Mouse (Mus musculus) right cerebral cortex, adult 2 months (tissue): ENCODE data around the gene Hebp2.
"Not testable (repeated sequence)": the region's sequence is repeated elsewhere in the genome, so short reads cannot be mapped to it uniquely, and the experiment has no call there.

Experiments
- DNase-seq, 2 experiments: peaks; one replicate each; pipeline ENCODE4 v3.0.0; 2021 to 2022; ENCODE audit warnings: low spot score in 2 of 2

The Hebp2 gene

DNA sequence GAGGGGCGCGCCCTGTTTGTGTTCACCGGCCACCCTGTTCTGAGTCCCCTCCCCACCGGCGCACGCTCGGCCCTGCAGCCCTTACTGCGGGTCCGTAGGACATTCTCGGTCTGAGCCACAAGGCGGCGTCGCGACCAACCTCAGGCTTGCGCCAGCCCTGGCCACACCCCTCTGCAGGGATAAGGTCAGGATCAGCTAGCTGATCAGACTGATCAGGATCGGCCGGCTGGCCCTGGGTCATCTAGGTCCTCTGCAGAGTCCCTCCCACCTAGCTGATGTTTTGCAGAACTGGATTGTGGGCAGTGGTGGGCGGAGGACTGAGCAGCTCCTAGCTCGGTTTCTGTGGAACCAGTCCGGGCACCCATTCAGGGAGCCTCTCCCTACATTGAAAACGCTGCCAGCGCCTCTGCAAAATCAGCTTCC is at the start of gene Hebp2:
Gene Hebp2, minus strand, starts transcription at position 264 of the 423 bp plus-strand sequence.
- peak; percentile 60 to 70 for DNase-seq

DNA sequence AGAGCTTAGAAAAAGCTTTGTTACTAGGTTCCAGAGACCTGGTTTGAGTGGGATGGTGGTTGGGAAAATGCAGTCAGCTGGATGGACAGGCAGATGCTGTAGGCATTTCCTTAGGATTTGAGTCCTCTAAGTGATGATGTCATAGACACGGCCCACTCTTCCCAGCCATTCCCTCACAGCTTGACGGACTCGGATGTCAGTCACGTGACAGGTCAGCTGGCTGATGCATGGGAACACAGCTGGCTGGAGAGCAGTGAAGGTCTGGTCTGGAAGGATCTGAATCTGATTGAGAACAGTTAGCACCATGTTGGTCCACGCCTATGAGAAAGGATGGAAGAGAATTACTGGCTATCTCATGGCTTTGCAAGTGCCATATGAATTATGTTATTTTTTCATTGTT is 43.6 kb upstream of the Hebp2 start:
- no peak for DNase-seq

DNA sequence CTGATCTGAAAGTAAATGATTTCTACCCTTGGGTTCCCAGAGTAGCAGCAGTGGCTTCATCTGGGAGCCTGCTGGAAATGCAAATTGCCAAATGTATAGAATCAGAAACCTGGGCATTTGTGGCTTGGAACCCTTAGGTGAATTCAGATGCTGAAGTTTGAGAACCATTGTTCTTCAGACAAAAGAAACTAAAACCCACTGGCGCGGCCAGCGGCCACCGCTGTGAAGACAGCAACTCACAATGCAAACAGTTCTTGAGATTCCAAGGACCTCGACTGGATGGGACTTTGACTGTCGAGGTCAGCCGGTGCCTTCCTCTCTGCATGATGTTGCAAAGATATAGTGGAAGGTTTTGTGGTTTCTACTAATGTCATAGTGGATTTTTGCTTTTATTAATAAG is 38.3 kb upstream of the Hebp2 start:
- DNase-seq = no peak

DNA sequence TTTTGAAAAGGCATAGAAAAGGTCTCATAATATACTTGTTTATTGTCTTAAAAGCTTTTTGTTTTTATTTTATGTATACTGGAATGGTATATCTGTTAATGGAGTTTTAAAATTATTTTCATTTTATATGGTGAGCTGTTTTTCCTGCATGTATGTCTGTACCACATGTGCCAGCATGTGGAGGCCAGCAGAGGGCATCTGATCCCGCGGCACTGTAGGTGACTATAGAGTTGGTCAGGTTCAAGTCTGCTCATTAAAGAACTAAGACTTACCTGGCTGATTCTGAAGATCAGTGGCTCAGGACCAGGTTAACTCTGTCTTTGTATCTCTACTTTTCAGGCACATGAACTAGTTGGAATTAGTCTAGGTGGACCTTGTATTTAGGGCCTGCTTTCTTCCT is 26.7 kb upstream of the Hebp2 start:
- DNase-seq = no peak

DNA sequence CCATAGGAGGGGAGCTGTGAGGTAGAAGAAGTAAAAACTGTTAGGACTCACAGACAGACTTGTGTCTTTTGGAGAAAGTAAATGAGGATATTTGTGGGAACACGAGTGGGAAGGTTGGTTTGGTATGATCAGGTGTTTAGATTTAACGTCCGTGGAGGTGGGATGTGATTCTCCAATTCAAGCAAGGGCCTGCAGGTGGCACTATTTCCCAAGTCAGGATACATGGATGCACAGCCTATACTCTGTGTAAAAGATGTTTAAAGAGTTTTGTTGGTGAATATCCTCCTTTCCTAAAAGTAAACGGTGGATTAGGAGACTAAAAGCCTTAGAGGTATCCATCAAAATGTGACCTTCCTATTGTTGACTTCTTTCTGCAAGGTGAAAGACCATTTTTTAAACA is 17.1 kb upstream of the Hebp2 start:
- peak; percentile 83 to 85 for DNase-seq

DNA sequence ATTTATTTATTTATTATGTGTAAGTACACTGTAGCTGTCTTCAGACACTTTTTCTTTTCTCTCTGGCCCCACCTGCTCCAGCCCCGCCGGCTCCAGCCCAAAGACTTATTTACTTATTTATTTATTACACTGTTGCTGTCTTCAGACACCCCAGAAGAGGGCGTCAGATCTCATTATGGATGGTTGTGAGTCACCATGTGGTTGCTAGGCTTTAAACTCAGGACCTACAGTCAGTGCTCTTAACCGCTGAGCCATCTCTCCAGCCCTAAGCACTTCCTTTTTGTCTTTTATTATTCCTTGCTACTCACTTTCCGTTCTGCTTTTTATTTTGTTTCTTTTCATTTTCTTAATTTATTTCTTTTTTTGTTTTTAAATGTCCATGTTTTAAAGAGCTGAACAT is 15.6 kb upstream of the Hebp2 start:
- DNase-seq = no peak

DNA sequence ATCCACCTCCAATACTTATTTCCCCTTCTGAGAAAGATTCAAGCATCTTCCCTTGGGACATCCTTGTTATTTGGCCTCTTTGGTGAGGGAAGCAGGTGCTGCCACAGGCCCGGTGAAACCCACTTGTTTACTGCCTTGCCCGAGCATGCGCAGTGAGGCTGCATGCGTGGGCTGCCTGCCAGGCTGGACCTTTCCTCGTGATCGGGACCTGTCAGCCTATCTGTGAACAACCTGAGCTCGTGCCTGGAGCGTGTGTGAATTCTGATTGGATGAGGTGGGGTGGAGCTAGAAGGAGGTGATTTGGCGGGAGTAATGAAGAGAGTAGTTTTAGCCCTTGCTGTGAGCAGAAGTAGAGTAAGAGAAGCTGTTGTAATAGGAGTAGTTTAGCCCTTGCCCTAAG is 13.2 kb upstream of the Hebp2 start:
- DNase-seq = not testable (repeated sequence)

DNA sequence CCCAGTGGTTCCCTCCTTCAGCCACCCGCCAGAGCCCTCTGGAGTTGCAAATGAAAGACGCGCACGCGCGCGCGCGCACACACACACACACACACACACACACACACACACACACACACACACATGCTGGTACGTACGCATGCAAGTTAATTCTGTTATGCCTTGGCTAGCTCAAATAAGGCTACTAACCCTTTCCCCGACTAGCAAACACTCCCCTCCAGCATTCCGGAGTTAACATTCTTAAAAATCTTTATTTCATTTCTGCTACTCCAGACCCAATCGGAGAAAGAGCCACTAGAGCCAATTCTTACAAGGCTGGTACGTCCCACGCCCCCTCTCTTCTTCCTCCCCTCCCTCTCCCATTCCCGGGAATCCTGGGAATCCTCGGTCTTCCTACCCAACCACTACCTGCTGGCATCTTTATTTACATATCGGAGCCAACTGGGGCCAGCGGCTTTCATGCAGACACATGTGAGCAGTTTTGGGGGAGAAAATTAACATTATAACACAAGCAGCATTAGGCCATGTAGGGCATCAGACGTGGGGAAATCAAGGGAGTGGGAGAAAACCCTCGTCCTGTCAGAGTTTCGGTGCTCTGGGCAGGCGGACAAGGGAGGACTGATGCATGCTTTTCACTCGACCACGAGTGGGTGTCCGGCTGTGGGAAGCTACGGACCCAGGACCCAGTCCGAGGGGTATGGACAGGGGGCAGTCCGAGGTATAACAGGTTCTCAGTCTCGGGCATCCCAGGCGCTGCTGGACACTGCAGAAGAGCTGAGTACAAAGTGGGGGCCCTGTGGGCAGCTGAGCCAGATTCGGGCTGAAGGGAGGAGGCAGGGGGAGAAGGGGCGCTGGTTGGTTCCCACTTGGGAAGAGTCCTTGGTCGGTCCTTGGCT is 3.7 kb upstream of the Hebp2 start:
- DNase-seq = peak in 1 of 2 experiments; percentile 37

DNA sequence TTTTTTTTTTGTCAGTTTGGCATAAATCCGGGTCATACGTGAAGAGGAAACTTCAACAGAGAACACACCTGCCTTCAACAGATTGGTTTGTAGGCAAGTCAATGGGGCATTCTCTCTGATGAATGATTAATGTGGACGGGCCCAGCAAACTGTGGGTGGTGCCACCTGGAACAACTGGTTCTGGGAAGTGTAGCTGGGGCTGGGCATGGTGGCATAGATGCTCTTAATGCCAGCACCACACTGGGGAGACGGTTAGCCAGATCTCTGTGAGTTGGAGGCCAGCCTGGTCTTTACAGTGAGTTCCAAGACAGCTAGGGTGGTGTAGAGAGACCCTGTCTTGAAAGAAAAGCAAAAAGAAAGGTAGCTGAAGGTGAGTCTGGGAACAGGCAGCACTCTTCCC is 1.5 kb upstream of the Hebp2 start:
- no peak for DNase-seq

DNA sequence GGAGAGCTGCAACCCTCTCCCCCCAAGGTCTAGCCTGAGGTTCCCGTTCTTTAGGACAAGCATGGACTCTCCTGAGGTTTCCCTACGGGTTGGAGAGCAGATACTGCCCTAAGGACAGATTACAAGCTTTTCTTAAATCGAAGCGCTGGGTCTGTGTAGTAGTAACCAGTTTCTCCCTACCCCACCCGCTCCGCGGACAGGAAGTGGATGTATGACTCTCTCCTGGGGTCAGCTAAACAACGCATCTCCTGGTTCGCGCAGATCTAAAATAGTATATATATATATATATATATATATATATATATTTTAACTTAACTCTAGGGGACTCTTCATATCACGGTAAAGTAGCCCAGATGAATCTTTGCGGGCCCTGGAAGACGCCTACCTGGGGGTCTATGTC is 567 bp downstream of the Hebp2 start:
- no peak for DNase-seq

DNA sequence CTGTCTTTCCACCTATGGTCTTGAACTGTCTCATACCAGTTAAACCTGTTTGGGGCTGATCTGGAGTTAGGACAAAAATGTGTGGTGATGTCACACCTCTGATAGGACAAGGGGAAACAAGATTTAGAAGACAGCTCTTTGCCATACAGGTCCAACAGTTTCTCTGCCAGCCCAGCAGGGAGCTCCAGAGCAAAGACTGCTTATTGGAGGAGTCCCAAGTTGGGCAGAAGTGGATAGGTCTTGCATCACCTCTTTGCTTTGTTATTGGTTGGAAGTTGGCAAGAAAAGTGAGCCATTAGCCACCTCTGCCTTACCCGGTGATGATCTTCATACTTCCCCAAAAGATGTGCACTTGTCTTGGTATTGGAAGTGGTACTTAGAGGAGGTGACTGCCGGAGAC is 9.0 kb downstream of the Hebp2 start:
- DNase-seq = no peak

DNA sequence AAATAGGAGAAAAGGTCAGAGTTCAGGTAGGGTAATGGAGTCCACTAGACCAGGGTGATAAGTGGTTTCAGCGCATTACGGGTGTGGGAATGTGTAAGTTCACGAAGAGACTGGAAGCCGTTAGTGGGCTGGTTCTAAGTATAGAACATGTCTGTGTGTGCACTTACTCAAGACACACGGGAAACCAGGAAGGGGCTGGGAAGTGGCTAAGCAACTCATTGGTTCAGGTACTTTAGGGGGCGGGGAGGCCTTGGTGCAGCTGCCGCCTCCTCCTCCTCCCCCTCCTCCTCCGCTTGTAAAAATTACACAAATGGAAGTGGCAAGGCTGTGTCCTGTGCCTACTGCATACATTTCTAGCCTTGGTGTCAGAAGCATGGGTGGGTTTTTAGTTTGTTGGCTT is 13.6 kb downstream of the Hebp2 start:
- no peak for DNase-seq

DNA sequence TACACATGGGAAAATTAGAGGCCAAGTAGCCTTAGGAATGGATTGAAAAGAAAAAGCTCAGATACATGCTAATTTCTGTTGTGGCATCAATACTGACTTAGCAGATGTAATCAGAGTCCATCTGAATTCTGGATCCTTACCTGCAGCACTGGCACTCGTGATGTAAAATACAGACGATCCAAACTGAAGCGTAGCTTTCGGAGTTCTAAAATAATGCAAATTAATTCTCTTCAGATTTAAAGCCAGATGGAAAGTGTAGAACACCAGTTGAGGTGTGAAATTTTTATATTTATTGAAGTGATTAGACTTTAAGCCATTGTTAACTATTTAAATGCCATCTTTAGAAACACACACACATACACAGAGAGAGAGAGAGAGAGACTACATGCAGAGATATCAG is 15.7 kb downstream of the Hebp2 start:
- no peak for DNase-seq

DNA sequence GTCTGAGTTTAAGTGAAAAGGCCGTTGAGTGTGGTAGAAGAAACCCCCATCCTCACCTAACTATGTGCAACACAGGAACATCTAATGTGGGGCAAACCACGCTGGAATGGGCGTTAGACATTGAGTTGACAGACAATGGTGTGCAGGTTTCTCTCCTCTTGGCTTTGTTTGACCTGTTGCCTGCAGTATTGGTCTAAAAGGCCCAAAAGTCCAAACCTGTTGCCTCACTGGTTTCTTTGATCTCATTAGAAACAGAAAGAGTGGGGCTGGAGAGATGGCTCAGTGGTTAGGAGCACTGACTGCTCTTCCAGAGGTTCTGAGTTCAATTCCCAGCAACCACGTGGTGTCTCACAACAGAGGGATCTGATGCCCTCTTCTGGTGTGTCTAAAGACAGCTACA is 16.7 kb downstream of the Hebp2 start:
- no peak for DNase-seq

DNA sequence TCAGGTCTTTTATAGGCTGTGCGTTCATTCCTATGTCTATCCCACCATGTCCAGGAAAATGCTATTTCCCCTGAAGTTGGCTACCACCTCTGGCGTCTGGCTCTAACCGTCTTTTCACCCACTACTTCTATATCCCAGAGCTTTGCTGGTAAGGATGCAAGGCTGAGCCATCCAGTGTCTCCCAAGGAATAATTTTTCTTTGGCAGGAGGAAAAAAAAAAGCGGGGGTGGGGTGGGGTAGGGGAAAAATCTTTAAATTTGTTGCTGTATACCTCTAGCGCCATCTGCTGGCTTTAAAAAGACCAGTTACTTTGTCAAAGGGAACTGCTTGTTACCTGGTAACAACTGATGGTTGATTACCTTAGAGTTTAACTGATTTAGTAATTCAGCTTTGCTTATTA is 17.4 kb downstream of the Hebp2 start:
- peak; percentile 54 to 63 for DNase-seq

DNA sequence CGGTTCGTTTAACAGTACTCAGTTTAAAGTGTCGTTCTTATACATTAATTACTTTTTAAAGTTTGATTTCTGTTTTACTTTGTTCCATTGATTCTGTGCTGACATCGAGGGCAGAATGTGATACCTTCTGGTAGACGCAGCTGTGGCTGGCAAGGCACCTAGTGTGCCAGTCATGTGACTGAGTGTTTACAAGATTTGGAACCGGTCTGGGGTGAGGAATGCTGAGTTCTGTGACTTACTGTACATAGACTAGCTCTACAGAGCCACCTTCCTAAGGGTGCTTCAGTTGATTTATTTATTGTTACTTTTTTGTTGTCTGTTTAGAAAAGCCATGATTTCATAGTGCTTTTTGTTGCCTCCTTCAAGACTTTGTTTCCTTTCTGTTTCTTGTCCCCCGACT is 18.1 kb downstream of the Hebp2 start:
- no peak for DNase-seq

DNA sequence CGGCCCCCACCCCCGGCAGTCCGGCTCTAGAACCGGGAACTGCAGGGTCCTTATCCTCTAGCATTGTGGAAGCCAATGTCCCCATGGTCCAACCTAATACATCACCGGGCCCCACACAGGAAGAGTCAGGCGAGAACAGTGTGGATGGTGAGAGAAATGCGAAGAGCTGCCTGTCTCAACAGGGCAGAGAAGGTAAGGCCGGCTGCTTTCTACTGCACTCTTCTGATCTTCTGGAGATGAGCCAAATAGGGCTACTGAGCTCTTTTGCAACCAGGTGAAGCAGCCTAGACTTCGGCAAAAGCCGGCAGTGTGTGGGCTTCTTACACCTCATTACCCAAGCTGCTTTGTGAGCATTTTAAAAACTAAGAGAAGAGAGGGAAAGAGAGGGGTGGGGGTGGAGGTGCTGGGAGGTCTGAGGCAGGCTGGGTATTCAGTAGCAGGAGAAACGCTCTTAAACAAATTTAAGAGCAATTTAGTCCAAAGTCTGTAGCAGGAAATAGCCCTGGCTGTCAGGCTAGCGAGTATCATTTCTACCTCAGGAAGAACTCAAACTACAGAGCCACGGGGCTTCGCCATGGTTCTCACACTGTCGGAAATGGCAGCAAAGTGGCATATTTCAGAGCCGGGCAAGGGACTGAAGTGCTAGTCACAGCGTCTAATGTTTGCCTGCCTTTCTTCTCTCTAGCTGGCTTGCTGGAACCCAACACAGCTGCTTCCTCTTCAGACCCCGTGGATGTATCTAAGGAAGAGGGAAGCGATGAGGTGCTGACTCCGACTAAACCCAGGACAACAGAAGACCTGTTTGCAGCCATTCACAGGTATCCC is 18.8 kb downstream of the Hebp2 start:
- peak; percentile 47 to 55 for DNase-seq

DNA sequence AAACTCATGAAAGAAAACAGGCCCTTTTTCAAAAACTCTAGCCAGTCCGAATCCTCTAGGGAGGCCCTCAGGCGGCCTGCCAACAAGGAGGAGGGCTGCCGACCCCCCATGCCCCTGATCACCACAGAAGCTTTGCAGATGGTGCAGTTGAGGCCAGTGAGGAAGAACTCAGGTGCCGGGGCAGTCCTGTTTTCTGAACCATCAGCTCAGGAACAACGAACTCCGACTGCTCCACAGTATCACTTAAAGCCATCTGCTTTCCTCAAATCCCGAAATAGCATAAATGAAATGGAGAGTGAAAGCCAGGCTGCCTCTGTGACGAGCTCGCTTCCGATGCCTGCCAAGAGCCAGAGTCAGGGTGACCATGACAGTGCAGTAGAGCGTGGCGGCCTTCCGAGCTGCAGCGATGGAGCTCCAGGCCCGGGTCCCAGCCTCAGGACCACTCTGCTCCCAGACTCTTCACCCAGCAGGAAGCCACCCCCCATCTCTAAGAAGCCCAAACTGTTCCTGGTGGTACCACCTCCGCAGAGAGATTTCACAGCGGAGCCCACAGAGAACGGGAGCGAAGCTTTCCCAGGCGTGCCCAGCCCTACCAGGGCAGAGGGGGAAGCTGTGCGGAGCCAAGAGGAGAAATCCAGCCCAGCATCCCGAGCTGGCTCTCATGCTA is 19.6 kb downstream of the Hebp2 start:
- DNase-seq = peak; percentile 64 to 69

DNA sequence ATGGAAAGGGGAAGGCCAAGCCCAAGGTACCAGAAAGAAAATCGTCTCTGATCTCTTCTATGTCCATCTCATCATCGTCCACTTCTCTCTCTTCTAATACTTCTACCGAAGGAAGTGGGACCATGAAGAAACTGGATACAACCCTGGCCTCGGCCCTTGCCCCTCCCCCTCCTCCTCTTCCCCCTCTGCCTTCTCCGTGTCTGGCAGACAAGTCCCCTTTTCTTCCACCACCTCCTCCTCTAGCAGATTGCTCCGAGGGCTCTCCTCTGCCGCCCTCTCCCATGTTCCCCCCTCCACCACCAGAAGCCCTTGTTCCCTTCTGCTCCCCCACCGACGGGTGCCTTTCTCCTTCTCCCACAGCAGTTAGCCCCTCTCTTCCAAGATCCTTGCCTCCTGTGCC is 20.1 kb downstream of the Hebp2 start:
- no peak for DNase-seq

DNA sequence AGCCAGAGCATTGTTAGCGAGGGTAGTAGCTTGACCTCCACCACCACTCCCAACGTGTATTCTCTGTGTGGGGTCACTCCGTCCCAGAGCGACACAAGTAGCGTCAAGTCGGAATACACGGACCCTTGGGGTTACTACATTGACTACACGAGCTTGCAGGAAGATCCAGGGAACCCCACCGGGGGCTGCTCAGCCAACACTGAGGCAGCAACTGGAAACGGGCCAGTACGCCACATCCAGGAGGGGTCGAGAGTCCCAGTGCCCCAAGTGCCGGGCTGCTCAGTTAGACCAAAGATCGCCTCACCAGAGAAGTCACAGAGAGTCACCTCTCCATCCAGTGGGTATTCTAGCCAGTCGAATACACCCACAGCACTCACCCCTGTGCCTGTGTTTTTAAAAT is 20.6 kb downstream of the Hebp2 start:
- no peak for DNase-seq

DNA sequence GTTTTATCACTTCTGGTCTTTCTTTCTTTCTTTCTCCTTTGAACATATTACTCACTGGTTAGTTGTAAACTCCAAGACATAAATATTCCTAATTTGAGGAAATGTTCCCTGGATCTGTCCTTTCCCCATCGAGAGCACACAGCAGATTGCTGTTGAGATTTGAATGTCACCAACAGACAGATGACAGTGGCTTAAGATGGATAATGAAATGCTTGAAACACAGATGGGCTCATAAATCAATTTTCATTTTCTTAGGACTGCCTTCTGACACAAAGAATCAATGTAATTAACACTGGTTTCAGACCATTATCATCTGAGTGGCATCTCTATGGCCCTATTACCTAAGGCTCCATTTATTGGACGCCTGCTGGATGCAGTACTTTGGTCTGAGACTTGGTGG is 23.3 kb downstream of the Hebp2 start:
- no peak for DNase-seq

DNA sequence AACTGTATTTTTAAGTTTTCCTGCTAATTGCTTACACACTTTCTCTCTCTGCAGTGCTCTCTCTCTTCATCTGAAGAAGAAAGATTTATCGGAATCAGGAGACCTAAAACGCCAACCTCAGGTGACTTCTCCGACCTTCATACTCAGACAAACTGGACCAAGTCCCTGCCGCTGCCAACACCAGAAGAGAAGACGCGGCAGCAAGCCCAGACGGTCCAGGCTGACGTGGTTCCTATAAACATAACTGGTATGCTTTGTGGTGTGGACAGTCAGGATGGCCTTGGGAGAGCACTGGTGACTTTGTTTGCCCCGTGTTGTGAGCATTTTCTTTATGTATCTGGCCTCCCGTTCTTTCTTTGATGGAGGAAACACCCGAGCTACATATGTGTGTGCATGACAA is 34.4 kb downstream of the Hebp2 start:
- no peak for DNase-seq
